Mouse (Mus musculus) layer of hippocampus, adult 6 months (tissue): ENCODE data around the gene Itga6. TPM values are rescaled to one million over a fixed set of nuclear protein-coding genes. Genes with fewer than 3 reads are reported as not detected.

Experiments
- long read RNA-seq, 2 experiments: library from polyadenylated mRNA; unstranded; transcript quantifications; one replicate each; pipeline ENCODE4 v2.0.0; 2019 to 2020
- polyA plus RNA-seq: library from polyadenylated mRNA; unstranded; fragments of <200 nt; fragmentation: Nextera tagmentation; gene quantifications from 2 replicates; pipeline ENCODE4 v1.2.3, GENCODE M21; 2021

Itga6 gene
- polyA plus RNA-seq = 3.4 and 4.0 TPM in 2 replicates
- long read RNA-seq, experiment 1, full-length matches to known transcripts = 1 of 9 reads
- long read RNA-seq, experiment 1, partial matches to known transcripts = 7 of 9 reads
- long read RNA-seq, experiment 1, other reads (novel, unspliced or antisense) = 1 of 9 reads
- long read RNA-seq, experiment 2, full-length matches to known transcripts = 5 of 17 reads
- long read RNA-seq, experiment 2, partial matches to known transcripts = 8 of 17 reads
- long read RNA-seq, experiment 2, other reads (novel, unspliced or antisense) = 4 of 17 reads

GRCm38 (mm10) chr2:71745610-71746374, at the start of gene Itga6:
Gene Itga6, plus strand, starts transcription at chr2:71745616.

GRCm38 (mm10) chr2:71872801-71873443, 127.5 kb downstream of the Itga6 start, which contains the start of gene Pdk1:
Gene Pdk1, plus strand, starts transcription at chr2:71873224.

Other genes starting within 250 kb of the Itga6 start
- 13.1 and 14.1 TPM in 2 replicates for gene Dlx1, start 217.5 kb upstream of the Itga6 start, polyA plus RNA-seq
- 4.8 and 5.9 TPM in 2 replicates for gene Dlx2, start 198.9 kb upstream of the Itga6 start, polyA plus RNA-seq
- 7.0 and 9.2 TPM in 2 replicates for gene Pdk1, start 127.6 kb downstream of the Itga6 start, polyA plus RNA-seq
- gene Rapgef4, start 235.6 kb downstream of the Itga6 start, polyA plus RNA-seq = 105 and 122 TPM in 2 replicates